Mouse (Mus musculus): Measurements from ENCODE around the gene Fam243.

GRCm38 (mm10) chr16:92324309-92325061 is 3.2 kb upstream of the Fam243 start:
- TF ChIP-seq CTCF (IDR thresholded peaks at IDR 0.05 in 2 of 3, conservative IDR thresholded peaks at IDR 0.05 in 1 of 3; ENCODE audit: control insufficient read depth in 1 of 3, insufficient read depth in 1 of 3, low read depth in 2 of 3, low read length in 3 of 3, poor library complexity in 1 of 3, severe bottlenecking in 1 of 3) (no peak), CHD2 (IDR thresholded peaks at IDR 0.05; ENCODE audit: low read length) (no peak), POLR2AphosphoS5 (IDR thresholded peaks at IDR 0.05; ENCODE audit: borderline replicate concordance, low read depth, low read length) (no peak), KAT2A (conservative IDR thresholded peaks at IDR 0.05; ENCODE audit: low read depth, low read length) (no peak), ZNF384 (IDR thresholded peaks at IDR 0.05; ENCODE audit: low read depth, low read length) (no peak)

All from MEL (cell line).